ENCODE assay signal across 14 mouse cellular contexts in the genomic region with DNA sequence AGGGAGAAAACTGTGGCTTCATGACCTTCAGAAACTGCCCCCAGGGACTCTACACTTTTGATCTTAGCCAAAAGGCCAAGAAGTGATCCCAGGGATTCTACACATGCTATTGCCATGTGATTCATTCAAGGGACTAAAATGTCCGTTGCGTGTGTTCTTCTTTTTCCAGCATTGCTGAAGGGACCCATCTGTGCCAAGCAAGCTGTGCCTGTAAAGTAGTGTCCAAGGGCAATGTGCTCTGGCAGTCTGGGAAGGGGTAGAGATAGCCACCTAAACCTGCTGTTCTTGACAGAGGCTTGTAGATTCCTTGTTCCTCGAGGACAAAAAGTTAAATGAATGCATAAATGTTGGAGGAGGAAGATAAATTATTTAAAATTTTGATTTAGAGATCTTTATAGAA.
"Had no signal": no experiment of that assay in that cellular context is flagged by ENCODE, and none has a peak within 500 bp of the region (broad histone marks: within the 10 kb centered on the region; RNA-seq: fewer than 3 reads in every experiment).

No protein-coding gene starts in this region.

- DNase-seq: lung, adult 18-20 months; lung, embryonic 14.5 days; lung, postnatal 10 days; lung, postnatal 4 days; right cerebral cortex, postnatal 14 days; thymus, adult 2 months; thymus, postnatal 25 days; thymus, postnatal 4 days had no signal

- H3K4me2 ChIP-seq: lung, embryonic 14.5 days; midbrain, embryonic 13.5 days; midbrain, embryonic 15.5 days; neural tube, embryonic 12.5 days; stomach, embryonic 15.5 days had no signal

- ATAC-seq: midbrain, embryonic 13.5 days; midbrain, embryonic 15.5 days had no signal

- H3K36me3 ChIP-seq: midbrain, embryonic 10.5 days; midbrain, embryonic 13.5 days; midbrain, embryonic 15.5 days; neural tube, embryonic 12.5 days; stomach, embryonic 15.5 days had no signal

- H3K4me1 ChIP-seq: midbrain, embryonic 10.5 days; midbrain, embryonic 13.5 days; midbrain, embryonic 15.5 days; neural tube, embryonic 12.5 days; stomach, embryonic 15.5 days had no signal

- H3K27me3 ChIP-seq: midbrain, embryonic 13.5 days; midbrain, embryonic 15.5 days; neural tube, embryonic 12.5 days; stomach, embryonic 15.5 days had no signal

- H3K9ac ChIP-seq: lung, embryonic 14.5 days; midbrain, embryonic 13.5 days; midbrain, embryonic 15.5 days; neural tube, embryonic 12.5 days; stomach, embryonic 15.5 days had no signal

- H3K4me3 ChIP-seq: midbrain, embryonic 10.5 days; midbrain, embryonic 13.5 days; midbrain, embryonic 15.5 days; neural tube, embryonic 12.5 days; stomach, embryonic 15.5 days had no signal

- H3K9me3 ChIP-seq: midbrain, embryonic 10.5 days; midbrain, embryonic 13.5 days; midbrain, embryonic 15.5 days; neural tube, embryonic 12.5 days; stomach, embryonic 15.5 days had no signal

- H3K27ac ChIP-seq: midbrain, embryonic 10.5 days; midbrain, embryonic 13.5 days; midbrain, embryonic 15.5 days; neural tube, embryonic 12.5 days; stomach, embryonic 15.5 days; stomach, postnatal 0 days had no signal
